Mouse (Mus musculus): Measurements from ENCODE around the gene Map7d2.
A peak's percentile ranks its signal among the peaks of the same experiment; 100 is the strongest.
"Not testable (repeated sequence)": the region's sequence is repeated elsewhere in the genome, so short reads cannot be mapped to it uniquely, and the experiment has no call there.

Map7d2 gene

DNA sequence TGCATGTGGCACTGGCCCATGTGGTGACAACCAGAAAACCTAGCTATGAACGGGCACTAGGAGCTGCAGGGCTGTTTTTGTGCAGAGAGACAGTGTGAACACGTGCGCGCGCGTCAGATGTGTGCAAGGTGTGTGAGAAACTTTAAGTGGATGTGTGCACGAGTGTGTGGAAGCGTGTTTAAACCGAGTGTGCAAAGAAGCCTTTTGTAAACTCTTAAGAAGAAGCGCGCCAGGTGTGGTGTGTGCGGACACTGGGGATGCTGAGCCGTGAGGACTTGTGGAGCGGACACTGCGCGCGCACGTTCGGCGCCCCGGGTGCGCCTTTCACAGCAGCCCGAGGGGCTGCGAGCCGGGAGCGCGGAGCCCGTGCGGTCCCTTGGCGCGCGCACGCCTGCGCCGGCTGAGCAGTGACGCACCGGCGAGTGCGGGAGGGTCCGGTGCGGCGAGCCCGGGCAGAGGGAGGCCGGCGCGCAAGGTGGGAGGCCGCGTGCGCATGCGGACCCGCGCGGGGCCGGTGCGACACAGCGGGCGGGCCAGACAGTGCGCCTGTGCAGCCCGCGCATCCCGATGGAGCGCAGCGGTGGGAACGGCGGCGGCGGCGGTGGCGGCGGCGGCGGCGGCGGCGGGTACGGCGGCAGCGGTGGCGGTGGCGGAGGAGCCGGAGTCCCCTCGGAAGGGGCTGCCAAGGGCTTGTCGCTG lies at the start of gene Map7d2:
TSS of gene Map7d2 (plus strand) at position 443 of the 699 bp plus-strand sequence.
- DNase-seq (ENCODE audit: low spot score), result no peak

GRCm38 (mm10) chrX:159371831-159372752 lies 42.3 kb upstream of the Map7d2 start, which contains the start of gene Eif1ax:
Gene Eif1ax, plus strand, starts transcription at chrX:159372178.
- peak; percentile 20 for DNase-seq (ENCODE audit: low spot score)

GRCm38 (mm10) chrX:159372753-159373144 lies 41.6 kb upstream of the Map7d2 start:
- no peak for DNase-seq (ENCODE audit: low spot score)

GRCm38 (mm10) chrX:159387105-159387504 lies 27.3 kb upstream of the Map7d2 start:
- no peak for DNase-seq (ENCODE audit: low spot score)

GRCm38 (mm10) chrX:159388953-159389352 lies 25.4 kb upstream of the Map7d2 start:
- DNase-seq (ENCODE audit: low spot score), result no peak

GRCm38 (mm10) chrX:159390347-159390962 lies 23.9 kb upstream of the Map7d2 start:
- DNase-seq (ENCODE audit: low spot score), result no peak

- DNase-seq (ENCODE audit: low spot score), result no peak
Observed at GRCm38 (mm10) chrX:159391239-159391638, 23.1 kb upstream of the Map7d2 start.

DNA sequence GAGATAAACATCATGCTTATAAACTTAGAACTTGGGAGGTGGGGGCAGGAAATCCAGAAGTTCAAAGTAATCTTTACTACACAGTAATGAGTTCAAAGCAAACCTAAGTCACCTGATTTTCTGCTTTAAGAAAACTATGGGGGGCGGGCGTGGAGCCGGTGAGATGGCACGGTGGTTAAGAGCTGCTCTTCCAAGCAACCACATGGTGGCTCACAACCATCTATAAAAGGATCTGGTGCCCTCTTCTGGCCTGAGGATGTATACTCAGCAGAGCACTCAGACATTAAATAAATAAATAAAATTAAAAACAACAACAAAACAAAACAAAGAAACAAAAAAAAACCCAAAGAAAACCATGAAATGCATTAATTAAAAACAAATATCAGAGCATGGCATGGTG lies 5.1 kb upstream of the Map7d2 start:
- no peak for DNase-seq (ENCODE audit: low spot score)

DNA sequence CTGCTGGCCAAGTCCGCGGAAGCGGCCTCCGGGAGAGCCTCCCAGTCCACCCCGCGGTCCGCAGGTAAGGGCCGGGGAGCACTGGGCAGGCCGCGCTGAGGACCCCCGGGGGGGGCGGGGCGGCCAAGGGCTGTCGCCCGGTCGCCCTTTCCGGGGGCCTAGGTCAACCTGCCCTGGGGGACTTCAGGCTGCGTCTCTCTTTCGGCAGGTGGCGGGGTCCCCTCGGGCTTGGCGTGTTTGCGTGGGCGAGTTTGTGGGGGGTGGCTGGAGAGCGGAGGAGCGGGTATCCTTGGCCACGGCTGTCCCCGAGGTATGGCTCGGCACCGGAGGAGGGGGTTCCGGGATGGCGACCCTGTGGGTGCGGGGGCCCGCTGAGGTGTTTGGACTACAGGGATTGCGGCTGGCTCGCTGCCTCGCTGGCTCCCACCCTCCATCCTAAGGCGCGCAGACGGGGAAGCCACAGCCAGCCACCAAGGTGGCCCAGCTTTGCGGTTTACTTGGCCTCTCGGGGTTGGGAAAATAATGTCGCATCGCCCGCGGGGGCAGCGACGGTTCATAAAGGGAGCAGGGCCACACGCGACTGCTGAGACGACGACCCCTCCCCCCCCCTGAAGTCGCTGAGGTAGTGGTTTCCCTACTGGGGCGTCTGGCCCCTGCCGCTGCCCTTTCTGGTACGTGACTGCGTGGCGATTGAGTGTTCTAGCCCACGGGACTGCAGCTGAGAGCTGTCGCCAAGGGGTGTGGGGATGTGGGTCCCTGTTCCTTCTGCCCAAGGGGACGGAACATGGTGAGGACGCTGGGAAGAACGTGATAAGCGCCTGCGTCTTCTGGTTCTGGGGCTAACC lies 679 bp downstream of the Map7d2 start:
- no peak for DNase-seq (ENCODE audit: low spot score)

DNA sequence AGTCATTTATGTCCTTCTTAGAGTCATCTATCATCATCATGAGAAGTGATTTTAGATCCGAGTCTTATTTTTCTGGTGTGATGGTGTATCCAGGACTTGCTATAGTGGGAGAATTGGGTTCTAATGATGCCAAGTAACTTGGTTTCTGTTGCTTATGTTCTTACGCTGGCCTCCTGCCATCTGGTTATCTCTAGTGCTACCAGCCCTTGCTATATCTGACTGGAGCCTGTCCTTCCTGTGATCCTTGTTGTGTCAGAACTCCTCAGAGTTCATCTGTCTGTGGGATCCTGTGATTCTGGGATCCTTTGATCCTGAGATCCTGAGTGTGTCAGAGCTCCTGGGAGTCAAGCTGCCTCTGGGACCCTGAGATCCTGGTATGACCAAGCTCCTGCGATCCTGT lies 16.1 kb downstream of the Map7d2 start:
- DNase-seq (ENCODE audit: low spot score), result not testable (repeated sequence)

- no peak for DNase-seq (ENCODE audit: low spot score)
Observed at GRCm38 (mm10) chrX:159442128-159442527, 27.8 kb downstream of the Map7d2 start.

GRCm38 (mm10) chrX:159447133-159447532 lies 32.8 kb downstream of the Map7d2 start:
- DNase-seq (ENCODE audit: low spot score), result no peak

DNA sequence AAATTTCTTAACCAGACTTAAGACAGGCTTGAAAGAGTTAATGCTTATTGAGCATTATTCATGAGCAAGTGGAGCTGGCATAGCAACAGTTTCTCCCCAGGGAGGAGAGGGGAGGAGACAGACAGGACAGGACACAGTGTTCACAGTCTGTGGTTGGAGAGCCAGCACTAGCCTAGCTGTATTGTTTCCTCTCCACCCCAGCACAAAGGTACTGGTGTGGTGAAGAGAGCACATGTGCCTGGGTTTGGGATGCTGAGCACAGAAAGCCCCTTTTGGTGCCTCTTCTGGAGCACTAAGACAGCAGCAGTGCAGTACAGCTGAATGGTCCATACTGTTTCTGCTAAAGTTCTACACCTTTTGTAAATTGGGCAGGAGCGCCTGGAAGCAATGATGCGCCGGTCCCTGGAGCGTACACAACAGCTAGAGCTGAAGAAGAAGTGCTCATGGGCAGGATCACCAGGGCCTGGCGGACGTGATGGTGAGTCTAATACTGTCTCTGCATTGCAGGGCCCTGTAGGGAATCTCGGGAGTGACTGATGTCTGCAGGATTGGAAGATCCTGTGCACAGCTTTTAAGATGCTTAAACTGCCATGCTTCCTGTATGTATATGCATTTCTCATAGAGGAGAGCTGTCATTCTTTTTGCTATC lies 44.8 kb downstream of the Map7d2 start:
- DNase-seq (ENCODE audit: low spot score), result no peak

DNA sequence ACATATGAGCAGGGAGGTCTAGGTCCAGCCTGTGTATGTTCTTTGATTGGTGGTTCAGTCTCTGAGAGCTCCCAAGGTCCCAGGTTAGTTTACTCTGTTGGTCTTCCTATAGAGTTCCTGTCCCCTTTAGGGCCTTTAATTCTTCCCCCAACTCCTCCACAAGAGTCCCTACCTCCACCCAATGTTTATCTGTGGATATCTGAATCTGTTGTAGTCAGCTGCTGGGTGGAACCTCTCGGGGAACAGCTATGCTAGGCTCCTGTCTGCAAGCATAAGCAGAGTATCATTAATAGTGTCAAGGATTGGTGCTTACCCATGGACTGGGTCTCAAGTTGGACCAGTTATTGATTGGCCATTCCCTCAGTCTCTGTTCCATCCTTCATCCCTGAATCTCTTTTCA lies 60.4 kb downstream of the Map7d2 start:
- no peak for DNase-seq (ENCODE audit: low spot score)

DNA sequence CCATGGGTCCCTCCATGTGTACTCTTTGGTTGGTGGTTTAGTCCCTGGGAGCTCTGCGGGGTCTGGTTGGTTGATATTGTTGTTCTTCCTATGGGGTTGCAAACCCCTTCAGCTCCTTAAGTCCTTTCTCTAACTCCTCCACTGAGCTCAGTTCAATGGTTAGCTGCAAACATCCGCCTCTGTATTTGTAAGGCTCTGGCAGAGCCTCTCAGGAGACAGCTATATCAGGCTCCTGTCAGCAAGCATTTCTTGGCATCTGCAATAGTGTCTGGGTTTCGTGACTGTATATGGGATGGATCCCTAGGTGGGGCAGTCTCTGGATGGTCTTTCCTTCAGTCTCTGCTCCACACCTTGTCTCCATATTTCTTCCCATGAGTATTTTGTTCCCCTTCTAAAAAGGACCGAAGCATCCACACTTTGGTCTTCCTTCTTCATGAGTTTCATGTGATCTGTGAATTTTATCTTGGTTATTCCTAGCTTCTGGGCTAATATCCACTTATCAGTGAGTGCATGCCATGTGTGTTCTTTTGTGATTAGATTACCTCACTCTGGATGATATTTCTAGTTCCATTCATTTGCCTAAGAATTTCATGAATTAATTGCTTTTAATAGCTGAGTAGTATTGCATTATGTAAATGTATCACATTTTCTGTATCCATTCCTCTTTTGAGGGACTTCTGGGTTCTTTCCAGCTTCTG lies 64.0 kb downstream of the Map7d2 start:
- not testable (repeated sequence) for DNase-seq (ENCODE audit: low spot score)

DNA sequence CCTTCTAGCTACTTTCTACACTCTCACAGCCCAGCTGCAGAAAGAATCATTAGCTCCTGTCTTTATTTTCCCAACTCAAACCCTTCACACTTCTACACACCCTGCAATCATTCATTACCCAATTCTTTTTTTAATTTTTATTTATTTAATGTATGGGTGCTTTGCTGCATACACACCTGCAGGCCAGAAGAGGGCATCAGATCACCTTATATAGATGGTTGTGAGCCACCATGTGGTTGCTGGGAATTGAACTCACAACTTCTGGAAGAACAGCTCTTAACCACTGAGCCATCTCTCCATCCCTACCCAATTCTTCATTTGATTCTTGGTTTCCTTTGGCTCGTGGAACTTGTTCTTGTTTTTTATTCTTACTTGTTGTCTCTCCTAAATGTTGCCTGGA lies 69.9 kb downstream of the Map7d2 start:
- DNase-seq (ENCODE audit: low spot score), result no peak

GRCm38 (mm10) chrX:159503181-159503580 lies 88.8 kb downstream of the Map7d2 start:
- DNase-seq (ENCODE audit: low spot score), result no peak

DNA sequence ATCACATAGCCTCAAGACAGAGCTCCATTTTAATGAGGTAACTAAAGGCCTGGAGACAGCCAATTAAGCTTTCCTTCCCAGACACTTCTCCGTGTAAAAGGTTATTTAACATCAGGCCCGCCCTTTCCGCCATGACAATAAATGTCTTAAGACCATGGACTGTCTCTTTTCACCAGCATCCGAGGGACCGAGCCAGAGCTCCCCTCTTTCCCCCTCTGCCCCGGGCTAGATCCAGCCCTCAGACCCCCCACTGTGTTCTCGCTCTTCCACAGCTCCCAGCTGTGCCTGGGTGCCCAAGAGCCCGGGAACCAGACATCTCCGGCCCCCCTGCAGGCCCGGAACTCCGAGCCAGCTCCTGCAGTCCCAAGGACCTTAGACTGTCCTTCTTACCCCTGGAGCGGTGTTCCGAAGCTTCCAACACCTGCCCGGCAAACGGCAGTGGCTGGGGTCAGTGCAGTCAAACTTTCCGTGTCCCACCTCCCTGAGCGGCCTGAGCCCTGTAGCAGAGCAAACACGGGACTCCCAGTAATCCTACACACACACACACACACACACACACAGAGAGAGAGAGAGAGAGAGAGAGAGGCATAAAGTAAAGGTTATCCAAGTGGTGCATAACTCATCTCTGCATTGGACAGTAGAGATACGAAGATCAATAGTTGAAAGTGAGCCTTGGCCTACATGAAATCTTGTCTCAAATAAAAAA lies 94.1 kb downstream of the Map7d2 start:
- no peak for DNase-seq (ENCODE audit: low spot score)

DNA sequence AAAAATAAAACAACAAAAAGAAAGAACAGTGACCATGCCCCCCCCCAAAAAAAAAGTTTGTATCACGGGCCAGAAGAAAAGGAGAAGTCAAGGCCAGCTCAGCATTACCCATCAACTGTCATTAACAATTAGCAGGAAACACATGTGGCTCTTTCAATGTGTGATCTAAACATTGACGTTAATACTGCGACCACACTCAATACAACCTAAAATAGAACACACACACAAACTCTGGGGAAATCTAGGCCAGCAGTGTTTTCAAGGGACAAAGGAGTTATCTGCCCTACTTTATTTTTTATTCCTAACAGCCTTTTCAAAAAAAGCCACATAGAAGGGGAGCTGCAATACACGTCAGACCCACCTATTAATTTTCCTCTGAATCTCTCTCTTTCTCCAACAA lies 94.7 kb downstream of the Map7d2 start:
- no peak for DNase-seq (ENCODE audit: low spot score)
